Mouse (Mus musculus) gastrocnemius, postnatal 4 days (tissue): ENCODE data around the gene Golgb1. TPM values are rescaled to one million over a fixed set of nuclear protein-coding genes. Genes with fewer than 3 reads are reported as not detected.
A peak's percentile ranks its signal among the peaks of the same experiment; 100 is the strongest.

Source experiments
- DNase-seq, 2 experiments: peaks; one replicate each; pipeline ENCODE4 v3.0.0; 2021 to 2022; ENCODE audit warnings: low spot score in 2 of 2, mixed read lengths in 2 of 2
- total RNA-seq, 2 experiments: library from RNA; stranded (reverse); gene quantifications; 2 replicates each; pipeline ENCODE4 v1.2.3; 2021

Golgb1 gene
- total RNA-seq, 2 experiments from 2014 or later: 40.0 to 42.9 TPM

- DNase-seq: no peak
Observed at GRCm38 (mm10) chr16:36914195-36914594, 39.3 kb downstream of the Golgb1 start.

- peak in 1 of 2 experiments; percentile 5 for DNase-seq
Observed at GRCm38 (mm10) chr16:36918505-36918904, 43.6 kb downstream of the Golgb1 start.

DNA sequence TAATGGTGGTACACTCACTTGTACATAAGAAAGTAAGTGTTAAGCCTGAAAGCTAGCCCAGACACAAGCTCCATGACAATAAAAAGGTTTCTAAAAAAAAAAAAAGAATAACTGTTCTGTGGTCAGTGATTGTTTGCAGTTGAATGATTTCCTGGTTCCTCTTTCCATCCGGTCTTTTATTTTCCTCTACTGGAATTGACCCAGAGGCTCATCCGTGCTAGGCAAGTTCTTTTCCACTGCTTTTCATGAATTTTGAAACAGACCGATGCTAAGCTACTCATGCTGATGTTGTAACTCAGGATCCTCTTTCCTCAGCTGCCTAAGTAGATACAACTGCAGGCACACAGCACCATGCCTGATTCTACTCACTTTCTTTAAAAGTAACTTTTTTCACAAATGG, 45.5 kb downstream of the Golgb1 start:
- DNase-seq: no peak

DNA sequence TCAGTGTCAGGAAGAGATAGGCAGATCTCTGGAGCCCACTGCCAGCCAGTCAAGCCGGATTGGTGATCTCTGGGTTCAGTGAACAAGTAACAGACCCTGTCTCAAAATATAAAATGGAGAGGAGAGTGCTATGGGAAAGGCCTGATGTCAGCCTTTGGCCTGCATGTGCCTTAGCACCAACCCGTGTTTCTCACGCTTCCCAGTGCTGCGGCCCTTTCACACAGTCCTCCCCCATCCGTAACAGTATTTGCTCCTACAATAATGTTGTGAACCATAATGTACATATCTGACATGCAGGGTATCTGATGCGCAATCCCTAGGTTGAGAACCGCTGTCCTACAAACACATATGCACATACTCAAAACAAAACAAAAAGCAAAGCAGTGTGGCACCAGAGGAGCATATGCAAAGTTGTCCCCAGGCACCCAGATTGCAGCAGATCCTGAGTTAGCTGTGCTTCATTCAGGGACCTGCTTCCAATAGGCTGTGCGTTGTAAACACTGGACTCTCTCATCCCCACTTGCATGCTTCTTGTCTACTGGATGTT, 46.2 kb downstream of the Golgb1 start:
- DNase-seq: no peak

GRCm38 (mm10) chr16:36921980-36922379, 47.0 kb downstream of the Golgb1 start:
- no peak for DNase-seq

GRCm38 (mm10) chr16:36924312-36924711, 49.4 kb downstream of the Golgb1 start:
- DNase-seq: no peak

DNA sequence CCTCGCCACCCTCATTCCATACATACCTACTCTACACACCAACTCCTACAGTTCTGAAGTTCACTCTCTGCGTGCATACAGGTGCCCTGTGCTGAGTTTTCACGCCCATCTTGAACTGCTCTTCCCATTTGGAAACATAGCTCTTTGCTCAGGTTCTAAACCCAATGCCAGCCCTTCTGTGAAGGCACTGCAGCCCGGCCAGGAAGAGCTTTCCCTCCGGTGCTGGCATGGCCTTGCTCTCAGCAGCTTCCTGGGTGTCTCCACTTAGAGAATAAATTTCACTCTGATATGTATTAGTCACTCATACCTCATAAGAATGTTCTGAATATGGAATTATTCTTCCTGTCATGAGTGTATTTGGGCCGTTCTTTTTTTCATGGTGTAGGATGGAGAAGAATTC, 50.4 kb downstream of the Golgb1 start:
- no peak for DNase-seq

DNA sequence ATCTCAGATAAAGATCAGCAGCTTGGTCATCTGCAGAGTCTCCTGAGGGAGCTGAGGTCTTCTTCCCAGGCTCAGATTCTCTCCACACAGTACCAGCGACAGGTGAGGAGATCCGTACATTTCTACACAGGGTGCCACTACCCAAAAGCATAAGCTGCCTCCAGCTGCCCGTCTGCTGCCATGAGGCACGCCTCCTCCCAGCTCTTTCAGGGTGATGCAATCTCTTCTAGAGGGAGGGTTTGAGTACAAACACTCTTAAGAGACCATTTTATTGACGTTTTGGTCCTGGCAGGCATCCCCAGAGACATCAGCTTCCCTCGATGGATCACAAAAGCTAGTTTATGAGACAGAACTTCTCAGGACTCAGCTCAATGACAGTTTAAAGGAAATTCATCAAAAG, 50.9 kb downstream of the Golgb1 start:
- DNase-seq: no peak

DNA sequence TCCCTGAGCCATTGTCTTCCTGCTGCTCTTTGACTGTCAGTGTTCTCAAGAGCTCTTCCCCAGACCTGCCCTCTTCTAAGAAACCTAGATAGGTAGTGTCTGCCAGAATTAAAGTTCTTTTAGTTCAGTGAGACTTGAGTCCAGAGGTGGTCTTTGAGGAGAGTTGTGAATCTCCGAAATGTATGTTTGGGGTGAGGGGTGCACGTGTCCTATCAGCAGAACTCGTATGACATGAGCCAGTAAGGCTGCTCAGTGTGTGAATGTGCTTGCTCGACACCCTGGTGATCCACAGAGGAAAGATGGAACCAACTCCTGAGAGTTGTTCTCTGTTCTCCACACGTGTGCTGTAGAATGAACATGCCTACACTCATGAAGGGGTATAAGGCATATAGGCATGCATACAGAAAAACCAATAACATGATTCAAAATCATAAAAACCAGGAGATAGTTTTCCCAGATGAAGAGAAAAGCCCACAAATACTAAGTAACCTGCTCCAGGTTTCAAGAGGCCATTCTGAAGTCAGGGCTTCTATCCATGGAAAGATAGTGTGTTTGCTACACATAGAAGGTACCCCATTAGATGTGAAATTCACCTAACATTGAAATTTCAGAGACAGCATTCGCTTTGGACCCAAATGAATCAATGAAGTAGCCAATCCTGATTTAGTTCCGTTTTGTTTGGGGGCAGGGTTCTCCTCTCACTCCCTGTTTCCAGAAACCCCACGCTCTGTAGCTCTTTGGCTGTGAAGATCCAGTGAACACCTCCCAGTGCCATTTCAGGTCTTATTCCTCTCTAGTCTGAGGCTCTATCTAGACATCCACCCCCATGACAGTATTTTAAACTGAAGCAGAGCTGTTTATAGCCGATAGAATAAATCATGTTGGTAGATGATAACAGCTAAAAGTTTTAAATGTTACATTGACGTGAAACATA, 51.8 kb downstream of the Golgb1 start:
- DNase-seq: no peak

DNA sequence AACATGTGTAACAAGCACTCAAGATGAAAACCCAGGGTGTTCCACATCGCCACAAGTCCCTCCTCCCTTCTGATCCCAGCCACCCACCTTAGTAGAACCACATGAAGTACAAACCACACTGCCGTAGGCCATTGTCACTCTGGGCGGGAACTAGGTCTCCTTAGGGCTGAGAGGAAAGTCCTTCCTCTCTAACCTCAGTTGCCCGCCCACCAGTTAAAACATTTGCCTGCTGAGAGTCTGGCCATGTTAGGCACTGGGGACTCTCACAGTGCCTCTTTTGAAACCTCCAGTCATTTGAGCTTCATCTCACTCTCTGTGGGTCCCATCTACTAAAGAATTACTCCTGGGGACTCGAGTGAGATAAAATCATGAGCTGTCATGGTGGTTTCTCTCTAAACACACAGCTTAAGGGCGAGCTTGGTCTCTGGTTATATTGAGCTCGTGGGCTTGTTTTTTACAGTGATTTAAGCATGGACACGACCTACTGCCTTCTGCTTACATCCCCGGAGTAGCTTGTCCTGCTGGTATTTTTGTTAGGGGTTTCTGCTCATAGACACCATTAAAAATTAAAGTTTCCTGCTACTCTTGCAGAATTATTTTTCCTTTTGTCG, 52.7 kb downstream of the Golgb1 start:
- DNase-seq: no peak

DNA sequence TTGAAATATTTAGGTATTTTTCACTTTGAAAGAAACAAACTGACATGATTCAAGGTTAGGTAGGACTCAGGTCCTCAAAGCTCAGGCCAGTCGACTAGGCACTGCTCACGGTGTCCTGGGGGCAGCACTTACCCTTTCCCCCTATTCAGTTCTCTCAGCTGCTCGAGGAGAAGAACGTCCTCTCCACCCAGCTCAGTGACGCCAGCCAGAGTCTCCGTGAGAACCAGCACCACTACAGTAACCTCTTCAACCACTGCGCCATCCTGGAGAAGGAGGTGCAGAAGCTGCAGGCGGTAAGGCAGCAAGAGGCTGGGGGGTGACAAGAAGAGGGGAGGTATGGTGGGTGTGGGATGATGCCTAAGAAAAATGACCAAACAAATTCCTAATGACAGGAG, 53.2 kb downstream of the Golgb1 start:
- no peak for DNase-seq

DNA sequence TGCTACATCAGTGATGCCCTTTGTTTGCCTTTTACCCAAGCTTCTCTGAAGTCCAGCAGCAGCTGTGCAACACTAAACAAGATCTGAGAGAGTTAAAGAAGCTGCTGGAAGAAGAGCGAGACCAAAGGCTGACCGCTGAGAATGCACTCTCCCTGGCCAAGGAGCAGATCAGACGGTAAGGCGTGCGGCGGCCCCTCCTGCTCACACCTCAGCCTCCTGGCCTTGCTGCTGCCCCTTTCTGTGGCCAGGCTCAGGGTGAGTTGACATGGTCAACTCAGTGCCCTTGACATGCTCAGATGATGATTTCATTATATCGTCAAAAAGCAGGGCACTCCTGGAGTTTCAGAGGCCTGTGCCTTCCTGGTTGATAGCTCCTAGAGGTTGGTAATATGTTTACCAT, 54.3 kb downstream of the Golgb1 start:
- DNase-seq: no peak

DNA sequence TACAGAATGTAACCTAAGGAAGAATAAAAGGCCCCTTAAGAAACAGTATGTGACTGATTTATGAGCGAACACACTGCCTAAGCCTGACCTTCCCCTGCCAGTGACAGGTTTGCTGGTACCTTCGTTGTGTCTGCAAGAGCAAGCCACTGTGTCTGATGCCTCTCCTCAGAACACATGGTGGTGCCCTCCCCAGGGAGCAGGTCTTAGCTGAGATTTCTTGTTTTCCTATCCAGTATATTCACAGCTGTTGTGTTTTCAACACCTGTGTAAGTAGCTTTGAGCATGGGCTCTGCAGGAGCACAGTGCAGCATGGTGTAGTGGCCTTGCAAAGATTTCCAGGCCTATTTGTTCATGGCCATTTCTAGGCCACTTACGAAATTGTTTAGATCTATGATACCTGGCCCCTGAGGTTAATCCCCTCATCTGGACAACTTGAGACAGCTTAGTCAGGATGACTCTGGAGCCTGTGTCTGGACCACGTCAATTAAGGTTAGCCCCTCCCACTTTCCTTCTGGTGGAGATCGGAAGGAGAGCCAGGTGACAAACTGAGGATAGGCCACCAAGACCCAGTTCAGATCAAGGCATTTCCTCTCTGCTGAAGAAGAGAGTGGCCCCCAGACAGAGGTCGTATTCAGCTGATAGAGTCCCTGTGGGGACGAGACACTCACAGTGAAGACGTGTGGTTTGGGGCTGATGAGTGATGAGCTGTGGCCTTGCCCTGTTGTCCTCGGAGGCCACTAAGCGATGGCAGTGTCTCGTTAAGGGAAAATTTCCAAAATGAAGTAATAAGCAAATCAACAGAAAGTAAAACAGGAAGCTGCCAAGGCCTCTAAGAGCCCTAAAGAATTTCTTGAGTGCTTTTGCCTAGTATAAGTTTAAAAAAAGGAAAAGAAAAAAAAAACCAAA, 55.5 kb downstream of the Golgb1 start:
- no peak for DNase-seq

DNA sequence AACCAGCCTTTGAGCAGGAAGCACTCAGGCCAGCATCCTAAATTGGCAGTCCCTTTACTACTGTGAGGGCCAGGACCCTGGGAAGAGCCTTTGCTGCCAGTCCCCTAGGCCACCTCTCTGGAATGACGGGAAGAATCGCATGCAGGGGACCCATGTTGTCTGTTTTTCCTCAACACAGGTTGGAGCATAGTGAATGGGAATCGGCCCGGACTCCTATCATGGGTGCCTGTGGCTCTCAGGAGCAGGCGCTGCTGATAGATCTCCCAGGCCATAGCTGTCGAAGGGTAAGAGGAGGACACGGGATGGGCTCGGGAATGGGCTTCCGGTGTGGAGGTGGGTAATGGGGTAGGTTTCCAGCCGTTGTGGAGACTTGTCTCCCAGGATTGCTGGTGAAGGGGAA, 56.4 kb downstream of the Golgb1 start:
- DNase-seq: peak in 1 of 2 experiments; percentile 8

DNA sequence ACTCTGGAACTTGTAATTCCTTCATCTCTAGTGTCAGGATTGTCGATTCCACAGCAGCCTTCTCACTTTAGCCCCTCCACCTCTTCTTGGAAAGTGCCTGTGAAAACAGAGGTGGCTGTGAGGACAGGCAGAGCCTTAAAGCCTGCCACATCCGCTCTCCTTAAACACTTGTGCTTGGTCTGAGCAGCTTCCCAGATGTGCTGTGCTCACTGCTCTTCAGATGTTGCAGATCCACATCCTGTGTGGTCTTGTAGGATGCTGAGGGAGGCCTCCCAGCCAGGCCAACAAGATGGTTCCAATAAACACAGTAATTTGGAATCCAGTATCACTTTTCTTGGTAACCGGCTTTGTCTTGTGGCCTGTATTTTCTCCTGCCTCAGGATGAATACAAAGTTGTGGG, 57.0 kb downstream of the Golgb1 start:
- no peak for DNase-seq

DNA sequence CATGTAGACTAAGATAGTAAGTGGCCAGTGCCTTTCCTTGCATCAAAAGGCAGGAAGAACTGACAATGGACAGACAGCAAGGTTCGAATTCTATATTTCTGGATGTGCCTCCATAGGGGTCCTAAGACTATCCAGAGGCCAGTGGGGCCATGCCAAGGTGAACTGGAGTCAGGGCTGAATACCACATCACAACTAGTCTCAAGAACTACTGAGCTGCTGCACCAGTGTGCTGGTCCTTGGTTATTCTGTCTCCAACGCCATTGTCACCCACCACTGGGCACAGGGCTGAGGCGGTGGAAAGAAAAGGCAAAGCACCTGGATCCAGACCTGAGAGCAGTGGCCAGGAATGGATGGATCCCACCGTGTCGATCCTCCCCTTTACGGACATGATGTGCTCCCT, 57.6 kb downstream of the Golgb1 start:
- DNase-seq: no peak

DNA sequence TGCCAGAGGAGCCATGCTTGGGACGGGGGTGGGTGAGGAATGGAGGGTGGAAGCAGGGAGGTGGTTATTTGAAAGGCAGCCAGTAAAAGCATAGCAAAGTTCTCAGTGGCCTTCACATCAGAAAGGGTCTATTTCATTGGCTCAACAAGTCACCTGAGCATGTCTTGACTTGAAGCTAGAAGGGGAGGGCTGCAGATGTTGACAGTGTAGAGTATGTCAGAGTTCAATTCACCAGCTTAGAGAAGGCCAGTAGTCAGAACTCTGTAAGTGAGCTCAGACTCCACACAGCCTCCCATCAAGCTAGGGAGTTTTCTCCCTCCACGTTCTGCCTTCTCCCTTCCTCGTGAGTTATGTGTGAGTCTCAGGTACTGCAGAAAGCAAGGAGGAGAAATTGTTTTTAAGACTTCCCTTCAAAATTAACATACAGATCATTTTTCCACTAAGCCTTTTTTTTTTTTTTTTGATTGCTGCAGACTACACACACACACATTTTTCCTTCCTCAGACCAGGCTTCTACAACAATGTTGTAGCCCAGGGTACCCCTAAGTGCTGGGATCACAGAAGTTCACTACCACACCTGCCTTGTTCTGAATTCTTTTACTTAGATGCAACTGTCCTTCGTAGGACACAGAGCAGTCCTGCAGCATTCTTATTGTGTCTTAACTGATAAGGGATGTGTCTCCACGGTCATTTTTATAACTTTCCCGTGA, 59.3 kb downstream of the Golgb1 start:
- DNase-seq: no peak

GRCm38 (mm10) chr16:36934841-36935620, 60.1 kb downstream of the Golgb1 start, which contains the start of gene Hcls1:
Hcls1 (plus strand) TSS chr16:36934983.
- no peak for DNase-seq

GRCm38 (mm10) chr16:36935814-36936213, 60.9 kb downstream of the Golgb1 start:
- no peak for DNase-seq
